Mouse (Mus musculus): ENCODE results near the gene Eri2. TPM values are rescaled to one million over a fixed set of nuclear protein-coding genes. Genes with fewer than 3 reads are reported as not detected.

The Eri2 gene
- 24.2 and 27.1 TPM in 2 replicates for polyA plus RNA-seq (2014; fragmentation: Nextera tagmentation; extraction: Ambion mirVana)

GRCm38 (mm10) chr7:119793586-119794250 lies at the start of gene Eri2, which contains the start of gene Rexo5:
Gene Eri2 (minus strand): TSS chr7:119794058.
Gene Rexo5 (plus strand): TSS chr7:119794006.
- Histone ChIP-seq H3K4me2 (ENCODE audit: low read length) (peak within 1 kb of the TSS; percentile 72), H3K9ac (ENCODE audit: low read length) (peak within 1 kb of the TSS; percentile 69), H3K36me3 (ENCODE audit: control insufficient read depth, insufficient read depth, low read length) (peaks cover 24% of the 10 kb centered on the region), H3K4me1 (replicated peaks; ENCODE audit: control insufficient read depth, insufficient read depth, low read length) (peaks cover 9% of the 10 kb centered on the region), H3K27me3 (replicated peaks; ENCODE audit: control insufficient read depth, insufficient read depth, low read length) (no peaks in the 10 kb centered on the region), H3K4me3 (ENCODE audit: low read depth, low read length) (peak within 1 kb of the TSS; percentile 74), H3K9me3 (ENCODE audit: control insufficient read depth, low read length) (no peaks in the 10 kb centered on the region), H3K27ac (ENCODE audit: low read depth) (peak within 1 kb of the TSS; percentile 68)
- under 1% methylated on average over 53 of the region's 53 CpGs for WGBS
- peak; percentile 98 for ATAC-seq (replicated peaks; ENCODE audit: low FRiP score, low TSS enrichment, low read depth)
- DNase-seq (ENCODE audit: low spot score): peak; percentile 94

- Histone ChIP-seq H3K9ac (ENCODE audit: low read length) (no peak overlapping the region), H3K27me3 (replicated peaks; ENCODE audit: control insufficient read depth, insufficient read depth, low read length) (no peaks in the 10 kb centered on the region)
- no peak for DNase-seq (ENCODE audit: low spot score)
These were observed 48.1 kb upstream of the Eri2 start for GRCm38 (mm10) chr7:119841820-119842449.

GRCm38 (mm10) chr7:119835996-119836777 lies 42.3 kb upstream of the Eri2 start:
- DNase-seq (ENCODE audit: low spot score) (no peak), ATAC-seq (replicated peaks; ENCODE audit: low FRiP score, low TSS enrichment, low read depth) (no peak)
- 96% methylated on average over 4 of the region's 4 CpGs for WGBS

More at GRCm38 (mm10) chr7:119841820-119842449, 48.1 kb upstream of the Eri2 start:
- Histone ChIP-seq H3K9me3 (ENCODE audit: control insufficient read depth, low read length) (no peaks in the 10 kb centered on the region), H3K36me3 (ENCODE audit: control insufficient read depth, insufficient read depth, low read length) (peaks cover 28% of the 10 kb centered on the region), H3K4me1 (replicated peaks; ENCODE audit: control insufficient read depth, insufficient read depth, low read length) (no peaks in the 10 kb centered on the region), H3K4me3 (ENCODE audit: low read depth, low read length) (no peak overlapping the region), H3K27ac (ENCODE audit: low read depth) (no peak overlapping the region), H3K4me2 (ENCODE audit: low read length) (no peak overlapping the region)
- WGBS: 94% methylated on average over 4 of the region's 4 CpGs
- no peak for ATAC-seq (replicated peaks; ENCODE audit: low FRiP score, low TSS enrichment, low read depth)

GRCm38 (mm10) chr7:119835371-119835770 lies 41.5 kb upstream of the Eri2 start:
- Histone ChIP-seq H3K4me1 (replicated peaks; ENCODE audit: control insufficient read depth, insufficient read depth, low read length) (no peaks in the 10 kb centered on the region), H3K4me3 (ENCODE audit: low read depth, low read length) (no peak overlapping the region), H3K27ac (ENCODE audit: low read depth) (no peak overlapping the region), H3K9me3 (ENCODE audit: control insufficient read depth, low read length) (no peaks in the 10 kb centered on the region), H3K9ac (ENCODE audit: low read length) (no peak overlapping the region), H3K36me3 (ENCODE audit: control insufficient read depth, insufficient read depth, low read length) (peaks cover 13% of the 10 kb centered on the region), H3K4me2 (ENCODE audit: low read length) (no peak overlapping the region), H3K27me3 (replicated peaks; ENCODE audit: control insufficient read depth, insufficient read depth, low read length) (no peaks in the 10 kb centered on the region)
- DNase-seq (ENCODE audit: low spot score): no peak
- no peak for ATAC-seq (replicated peaks; ENCODE audit: low FRiP score, low TSS enrichment, low read depth)
- WGBS: 97% methylated on average over 1 of the region's 1 CpGs

More at GRCm38 (mm10) chr7:119835996-119836777, 42.3 kb upstream of the Eri2 start:
- no peaks in the 10 kb centered on the region for H3K4me1 ChIP-seq (replicated peaks; ENCODE audit: control insufficient read depth, insufficient read depth, low read length)
- no peak overlapping the region for H3K9ac ChIP-seq (ENCODE audit: low read length)
- H3K4me2 ChIP-seq (ENCODE audit: low read length): no peak overlapping the region
- H3K9me3 ChIP-seq (ENCODE audit: control insufficient read depth, low read length): no peaks in the 10 kb centered on the region
- no peaks in the 10 kb centered on the region for H3K27me3 ChIP-seq (replicated peaks; ENCODE audit: control insufficient read depth, insufficient read depth, low read length)
- H3K4me3 ChIP-seq (ENCODE audit: low read depth, low read length): no peak overlapping the region
- H3K27ac ChIP-seq (ENCODE audit: low read depth): no peak overlapping the region
- peaks cover 13% of the 10 kb centered on the region for H3K36me3 ChIP-seq (ENCODE audit: control insufficient read depth, insufficient read depth, low read length)

GRCm38 (mm10) chr7:119808723-119809122 lies 14.9 kb upstream of the Eri2 start:
- peaks cover 50% of the 10 kb centered on the region for H3K36me3 ChIP-seq (ENCODE audit: control insufficient read depth, insufficient read depth, low read length)
- no peaks in the 10 kb centered on the region for H3K9me3 ChIP-seq (ENCODE audit: control insufficient read depth, low read length)
- H3K4me1 ChIP-seq (replicated peaks; ENCODE audit: control insufficient read depth, insufficient read depth, low read length): no peaks in the 10 kb centered on the region
- no peak overlapping the region for H3K4me3 ChIP-seq (ENCODE audit: low read depth, low read length)
- 92% methylated on average over 3 of the region's 3 CpGs for WGBS
- no peak overlapping the region for H3K9ac ChIP-seq (ENCODE audit: low read length)
- no peaks in the 10 kb centered on the region for H3K27me3 ChIP-seq (replicated peaks; ENCODE audit: control insufficient read depth, insufficient read depth, low read length)
- ATAC-seq (replicated peaks; ENCODE audit: low FRiP score, low TSS enrichment, low read depth) (no peak), DNase-seq (ENCODE audit: low spot score) (no peak)
- H3K27ac ChIP-seq (ENCODE audit: low read depth): no peak overlapping the region
- no peak overlapping the region for H3K4me2 ChIP-seq (ENCODE audit: low read length)

GRCm38 (mm10) chr7:119807396-119807795 lies 13.5 kb upstream of the Eri2 start:
- DNase-seq (ENCODE audit: low spot score) (no peak), ATAC-seq (replicated peaks; ENCODE audit: low FRiP score, low TSS enrichment, low read depth) (no peak)
- H3K4me3 ChIP-seq (ENCODE audit: low read depth, low read length): no peak overlapping the region
- H3K9me3 ChIP-seq (ENCODE audit: control insufficient read depth, low read length): no peaks in the 10 kb centered on the region
- no peaks in the 10 kb centered on the region for H3K4me1 ChIP-seq (replicated peaks; ENCODE audit: control insufficient read depth, insufficient read depth, low read length)
- no peak overlapping the region for H3K27ac ChIP-seq (ENCODE audit: low read depth)
- peaks cover 47% of the 10 kb centered on the region for H3K36me3 ChIP-seq (ENCODE audit: control insufficient read depth, insufficient read depth, low read length)
- H3K27me3 ChIP-seq (replicated peaks; ENCODE audit: control insufficient read depth, insufficient read depth, low read length): no peaks in the 10 kb centered on the region
- no peak overlapping the region for H3K9ac ChIP-seq (ENCODE audit: low read length)
- WGBS: 91% methylated on average over 5 of the region's 5 CpGs
- H3K4me2 ChIP-seq (ENCODE audit: low read length): no peak overlapping the region

GRCm38 (mm10) chr7:119800991-119801390 lies 7.1 kb upstream of the Eri2 start:
- DNase-seq (ENCODE audit: low spot score): no peak
- H3K4me3 ChIP-seq (ENCODE audit: low read depth, low read length): no peak overlapping the region
- 81% methylated on average over 3 of the region's 3 CpGs for WGBS

GRCm38 (mm10) chr7:119800488-119800887 lies 6.6 kb upstream of the Eri2 start:
- no peaks in the 10 kb centered on the region for H3K9me3 ChIP-seq (ENCODE audit: control insufficient read depth, low read length)
- no peak overlapping the region for H3K9ac ChIP-seq (ENCODE audit: low read length)
- H3K4me1 ChIP-seq (replicated peaks; ENCODE audit: control insufficient read depth, insufficient read depth, low read length): no peaks in the 10 kb centered on the region
- no peak overlapping the region for H3K4me3 ChIP-seq (ENCODE audit: low read depth, low read length)
- no peak overlapping the region for H3K4me2 ChIP-seq (ENCODE audit: low read length)
- H3K27ac ChIP-seq (ENCODE audit: low read depth): no peak overlapping the region
- ATAC-seq (replicated peaks; ENCODE audit: low FRiP score, low TSS enrichment, low read depth) (no peak), DNase-seq (ENCODE audit: low spot score) (no peak)
- WGBS: 94% methylated on average over 3 of the region's 3 CpGs
- H3K36me3 ChIP-seq (ENCODE audit: control insufficient read depth, insufficient read depth, low read length): peaks cover 12% of the 10 kb centered on the region
- H3K27me3 ChIP-seq (replicated peaks; ENCODE audit: control insufficient read depth, insufficient read depth, low read length): no peaks in the 10 kb centered on the region

More at GRCm38 (mm10) chr7:119800991-119801390, 7.1 kb upstream of the Eri2 start:
- Histone ChIP-seq H3K9me3 (ENCODE audit: control insufficient read depth, low read length) (no peaks in the 10 kb centered on the region), H3K27ac (ENCODE audit: low read depth) (no peak overlapping the region), H3K4me2 (ENCODE audit: low read length) (no peak overlapping the region), H3K4me1 (replicated peaks; ENCODE audit: control insufficient read depth, insufficient read depth, low read length) (no peaks in the 10 kb centered on the region), H3K9ac (ENCODE audit: low read length) (no peak overlapping the region), H3K27me3 (replicated peaks; ENCODE audit: control insufficient read depth, insufficient read depth, low read length) (no peaks in the 10 kb centered on the region), H3K36me3 (ENCODE audit: control insufficient read depth, insufficient read depth, low read length) (peaks cover 17% of the 10 kb centered on the region)
- ATAC-seq (replicated peaks; ENCODE audit: low FRiP score, low TSS enrichment, low read depth): no peak

Measured in intestine, embryonic 14.5 days (tissue).